ENCODE assay signal across 7 mouse cellular contexts in the genomic region with DNA sequence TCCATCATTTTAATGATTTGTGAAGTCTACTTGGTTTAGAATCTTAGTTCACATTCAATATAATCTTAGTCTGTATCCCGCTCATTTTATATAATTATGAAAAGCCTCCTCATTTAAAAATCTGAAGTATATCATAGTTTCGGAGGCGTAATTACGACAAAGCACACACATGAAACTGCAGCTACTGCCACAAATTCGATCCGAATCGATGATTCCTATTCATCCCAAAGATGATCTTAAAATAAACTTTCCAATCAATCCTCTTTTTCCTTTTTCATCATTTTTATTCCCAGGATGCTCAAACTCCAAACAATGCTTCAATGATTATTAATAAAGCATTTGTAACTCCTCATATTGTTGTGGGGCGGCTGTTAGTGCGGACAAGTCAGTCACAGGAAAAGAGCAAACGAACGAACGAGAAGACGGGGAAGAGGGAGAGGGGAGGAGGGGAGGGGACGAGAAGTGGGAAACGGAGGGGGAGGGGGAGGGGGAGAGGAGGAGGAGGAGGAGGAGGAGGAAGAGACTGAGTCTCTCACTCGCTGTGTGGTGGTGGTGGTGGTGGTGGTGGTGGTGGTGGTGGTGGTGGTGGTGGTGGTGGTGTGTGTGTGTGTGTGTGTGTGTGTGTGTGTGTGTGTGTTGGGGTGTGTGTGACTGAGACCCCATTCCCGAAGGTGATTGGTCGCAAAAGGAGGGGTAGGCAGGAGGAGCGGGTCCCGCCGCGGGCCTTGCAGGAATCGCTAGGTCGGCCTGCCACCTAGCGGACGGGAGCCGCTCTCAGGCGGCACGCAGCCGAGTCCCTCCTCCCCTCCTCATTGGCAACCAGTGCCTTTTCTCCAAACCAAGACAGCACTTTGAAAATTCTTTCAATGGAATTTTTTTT. TPM values are rescaled to one million over a fixed set of nuclear protein-coding genes. Genes with fewer than 3 reads are reported as not detected.
A peak's percentile ranks its signal among the peaks of the same experiment; 100 is the strongest.
DNase-seq lines count a peak whose midpoint lies in the region; ATAC-seq and TF ChIP-seq lines count a peak whose summit lies in the region.

No protein-coding gene starts in this region.

- peak; percentile 95 to 96 for DNase-seq in adrenal gland, adult (ENCODE audit: inconsistent age in 2 of 2, low spot score in 1 of 2)
- peak; percentile 87 for DNase-seq in gastrocnemius, postnatal 14 days
- no peak for DNase-seq in intestine, embryonic 14.5 days (ENCODE audit: low spot score)
- peak; percentile 96 for DNase-seq in left cerebral cortex, postnatal 14 days (ENCODE audit: low spot score in 2 of 2)

- no peaks in the 10 kb centered on the region for H3K36me3 ChIP-seq in intestine, embryonic 14.5 days (ENCODE audit: control insufficient read depth, insufficient read depth, low read length)
- no peaks in the 10 kb centered on the region for H3K36me3 ChIP-seq in small intestine, adult 2 months (ENCODE audit: control insufficient read depth, insufficient read depth, low read length)

- WGBS in intestine, embryonic 14.5 days = under 1% methylated on average over 27 of the region's 30 CpGs
- 8% methylated on average over 28 of the region's 30 CpGs for WGBS in small intestine, adult 2 months

- no peak overlapping the region for H3K27ac ChIP-seq in cortical plate, adult 2 months (ENCODE audit: insufficient read depth, low read length)
- H3K27ac ChIP-seq in intestine, embryonic 14.5 days (ENCODE audit: low read depth) = no peak overlapping the region
- H3K27ac ChIP-seq in small intestine, adult 2 months (ENCODE audit: insufficient read depth, low read depth, low read length) = no peak overlapping the region

- H3K9me3 ChIP-seq in intestine, embryonic 14.5 days (ENCODE audit: control insufficient read depth, low read length) = no peaks in the 10 kb centered on the region

- intact Hi-C loops in gastrocnemius, postnatal 14 days (cut with DNase I; ENCODE audit: low total_unique reads) = no loop called here
- intact Hi-C loops in left cerebral cortex, postnatal 14 days (cut with DNase I) = loop anchor here (5.0 to 10.0 kb wide), 6 partner anchors 226 to 1356 kb away; no protein-coding TSS in a partner anchor

- peaks cover 49% of the 10 kb centered on the region for H3K27me3 ChIP-seq in intestine, embryonic 14.5 days (replicated peaks; ENCODE audit: control insufficient read depth, insufficient read depth, low read length)
- H3K27me3 ChIP-seq in small intestine, adult 2 months (ENCODE audit: control insufficient read depth, insufficient read depth, low read length) = peaks cover 59% of the 10 kb centered on the region

- H3K4me1 ChIP-seq in cortical plate, adult 2 months (ENCODE audit: control insufficient read depth, insufficient read depth, low read length) = no peaks in the 10 kb centered on the region
- H3K4me1 ChIP-seq in intestine, embryonic 14.5 days (replicated peaks; ENCODE audit: control insufficient read depth, insufficient read depth, low read length) = no peaks in the 10 kb centered on the region; the same call in 1 of the 2 replicates
- peaks cover 2% of the 10 kb centered on the region; the same call in 1 of the 2 replicates for H3K4me1 ChIP-seq in small intestine, adult 2 months (ENCODE audit: control insufficient read depth, insufficient read depth, insufficient read length, low read length)

- TF ChIP-seq CTCF in cortical plate, adult 2 months (IDR thresholded peaks at IDR 0.05; ENCODE audit: extremely low read depth, insufficient read depth, low read length) = peak; percentile 62
- peak; percentile 71 for TF ChIP-seq CTCF in small intestine, adult 2 months (IDR thresholded peaks at IDR 0.05; ENCODE audit: extremely low read depth, insufficient read length, insufficient replicate concordance, low read depth, low read length)

- peak; percentile 67 for ATAC-seq in intestine, embryonic 14.5 days (replicated peaks; ENCODE audit: low FRiP score, low TSS enrichment, low read depth)
- peak; percentile 83 for ATAC-seq in megakaryocyte-erythroid progenitor cell, adult 5-6 weeks (replicated peaks; ENCODE audit: low FRiP score, low TSS enrichment, poor library complexity, severe bottlenecking)

- peak overlapping the region; percentile 85 for H3K4me2 ChIP-seq in intestine, embryonic 14.5 days (ENCODE audit: low read length)

- 0 out of 2 replicates have a peak overlapping the region, but pooled peaks have one; percentile 5 for H3K9ac ChIP-seq in intestine, embryonic 14.5 days (ENCODE audit: low read length)

- H3K4me3 ChIP-seq in cortical plate, adult 2 months (ENCODE audit: insufficient read depth, low read length) = peak overlapping the region; percentile 97
- H3K4me3 ChIP-seq in intestine, embryonic 14.5 days (ENCODE audit: low read depth, low read length) = peak overlapping the region; percentile 67
- peak overlapping the region; percentile 37 for H3K4me3 ChIP-seq in small intestine, adult 2 months (ENCODE audit: low read depth, low read length)

- TF ChIP-seq POLR2A in cortical plate, adult 2 months (IDR thresholded peaks at IDR 0.05; ENCODE audit: extremely low read depth, insufficient read depth, low read length) = 0 out of 2 replicates have a peak, but pooled peaks have one; percentile 29
- no peak for TF ChIP-seq POLR2A in small intestine, adult 2 months (IDR thresholded peaks at IDR 0.05; ENCODE audit: low read depth, low read length)

RNA-seq across cellular contexts. Expression of a gene that starts 1.7 kb away (rescaled TPM):
- 158 and 169 TPM in 2 replicates for polyA plus RNA-seq in cortical plate, adult 2 months (2012; rRNA removed)
- 1 to 10 TPM; 1.7 to 2.4 TPM for total RNA-seq in gastrocnemius, postnatal 14 days (2021)
- polyA plus RNA-seq in intestine, embryonic 14.5 days (2014; fragmentation: Nextera tagmentation; extraction: Ambion mirVana) = 3.3 and 5.2 TPM in 2 replicates
- total RNA-seq in left cerebral cortex, postnatal 14 days (2021) = 100 to 1,000 TPM; 133 to 142 TPM
- not detected in 2 replicates for total RNA-seq in megakaryocyte-erythroid progenitor cell, adult 5-6 weeks (2014; fragmentation: Nextera tagmentation)
- not detected in 2 replicates for total RNA-seq in megakaryocyte-erythroid progenitor cell, adult 5-6 weeks (2017)
- polyA plus RNA-seq in small intestine, adult 2 months (2012; rRNA removed) = 2.7 and 5.9 TPM in 2 replicates

Comparison
In these comparisons a context has a peak if more than half of its experiments do, and no peak if none do; other contexts are left out.
1. H3K4me3 ChIP-seq: peak in every context shown above with its lines; median percentile 97 in cortical plate, adult 2 months; 67 in intestine, embryonic 14.5 days; 37 in small intestine, adult 2 months.
2. RNA of a gene that starts 1.7 kb away (total RNA-seq): 133 to 142 TPM in left cerebral cortex, postnatal 14 days; 1.7 to 2.4 TPM in gastrocnemius, postnatal 14 days and not detected in megakaryocyte-erythroid progenitor cell, adult 5-6 weeks; every median in the first group is over 10 times any median in the second.